Mouse (Mus musculus) adipose tissue, adult 10 weeks (tissue): ENCODE data around the gene Scube3. TPM values are rescaled to one million over a fixed set of nuclear protein-coding genes. Genes with fewer than 3 reads are reported as not detected.

ENCODE experiments used
- polyA plus RNA-seq: library from polyadenylated mRNA; stranded (reverse); fragments of 350-450 nt; fragmentation: Illumina TruSeq; extraction: RNeasy Lipid Tissue Mini Kit (QIAGEN cat#74804); gene quantifications from one replicate; pipeline ENCODE4 v1.2.3, GENCODE M21; 2014; ENCODE audit warnings: low read depth, low replicate concordance

Scube3 gene
- polyA plus RNA-seq: 2.4 TPM

GRCm38 (mm10) chr17:28141771-28142699 is at the start of gene Scube3:
Scube3 (plus strand) TSS chr17:28142141.

DNA sequence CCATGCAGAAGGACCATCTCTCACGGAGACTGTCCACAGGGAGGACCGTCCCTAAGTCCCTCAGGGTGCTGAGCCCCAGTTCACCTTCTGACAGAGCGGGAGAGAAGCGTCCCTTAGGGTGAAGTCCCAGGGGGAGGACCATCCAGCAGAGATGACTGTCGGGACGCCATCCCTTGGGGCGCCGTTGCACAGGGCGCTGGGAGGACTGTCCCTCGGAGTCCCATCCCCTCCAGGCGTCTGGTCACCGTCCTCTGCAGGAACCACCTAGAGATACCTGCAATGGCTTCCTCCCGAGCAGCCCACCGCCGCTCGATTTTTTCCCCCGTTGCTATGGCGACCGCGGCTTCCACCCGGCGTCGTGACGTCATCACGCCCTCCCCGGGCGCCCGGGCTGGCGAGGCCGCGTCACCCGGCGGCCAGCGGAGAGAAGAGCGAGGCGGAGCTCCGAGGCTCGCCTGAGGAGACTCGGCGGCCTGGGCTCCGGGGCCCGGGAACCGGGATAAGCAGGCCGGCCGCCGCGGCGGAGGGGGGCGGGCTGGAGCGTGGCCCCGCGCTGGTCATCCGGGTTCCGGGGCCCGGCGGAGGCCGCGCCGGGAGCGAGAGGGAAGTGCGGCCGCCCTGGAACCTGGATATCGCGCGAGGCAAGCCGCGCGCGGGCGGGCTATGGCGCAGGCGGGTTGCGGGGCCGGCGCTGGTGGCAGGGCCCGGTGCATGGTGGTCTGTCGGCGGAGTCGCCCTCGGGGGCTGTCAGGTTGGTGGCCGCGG is 35.0 kb downstream of the Scube3 start, which contains the start of gene Zfp523:
TSS of gene Zfp523 (plus strand) at position 355 of the 765 bp plus-strand sequence.

DNA sequence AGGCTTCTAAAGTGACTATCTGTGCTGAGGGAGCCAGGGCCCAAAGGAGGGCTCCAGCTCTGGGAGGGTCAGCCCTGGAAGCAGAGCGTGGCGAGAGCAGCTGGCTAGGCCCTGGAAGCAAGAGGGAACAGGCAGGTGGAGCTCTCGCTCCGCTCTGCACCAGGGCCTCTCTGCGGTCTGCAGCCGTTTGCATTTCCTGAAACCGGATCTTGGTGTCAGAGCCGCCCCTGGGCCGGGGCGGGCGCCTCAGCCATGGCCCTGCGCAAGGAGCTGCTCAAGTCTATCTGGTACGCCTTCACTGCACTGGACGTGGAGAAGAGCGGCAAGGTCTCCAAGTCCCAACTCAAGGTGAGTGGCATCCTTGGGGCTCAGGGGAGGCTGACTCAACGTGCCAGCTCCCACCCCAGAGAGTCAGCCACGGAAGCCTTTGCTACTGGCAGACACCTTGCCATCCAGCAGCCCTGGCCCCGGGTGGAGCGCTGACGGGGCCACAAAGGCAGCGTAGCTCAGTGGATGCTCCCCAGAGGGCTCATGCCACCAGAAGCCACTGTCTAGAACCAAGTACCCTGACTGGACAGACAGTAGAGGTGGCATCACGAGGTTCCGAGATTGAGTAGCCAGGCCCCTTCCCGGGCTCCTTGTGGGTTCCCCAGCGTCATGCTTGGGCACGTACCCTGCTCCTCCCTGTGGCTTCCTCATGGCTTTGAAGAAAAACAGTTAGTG is 65.8 kb downstream of the Scube3 start, which contains the start of gene Def6:
TSS of gene Def6 (plus strand) at position 188 of the 723 bp plus-strand sequence.

Other genes with a start within 250 kb of the Scube3 start
- 25.0 TPM for gene Anks1, start 232.8 kb upstream of the Scube3 start, polyA plus RNA-seq
- 29.5 TPM for gene Taf11, start 232.3 kb upstream of the Scube3 start, polyA plus RNA-seq
- gene Tcp11, start 61.5 kb upstream of the Scube3 start, polyA plus RNA-seq: 61.6 TPM
- gene Zfp523, start 35.0 kb downstream of the Scube3 start, polyA plus RNA-seq: 56.6 TPM
- 10.4 TPM for gene Def6, start 65.6 kb downstream of the Scube3 start, polyA plus RNA-seq
- gene Ppard, start 90.6 kb downstream of the Scube3 start, polyA plus RNA-seq: 33.6 TPM
- gene Fance, start 171.4 kb downstream of the Scube3 start, polyA plus RNA-seq: 22.9 TPM
- gene Rpl10a, start 186.3 kb downstream of the Scube3 start, polyA plus RNA-seq: 938 TPM
- gene Tead3, start 208.7 kb downstream of the Scube3 start, polyA plus RNA-seq: 20.9 TPM
- gene Tulp1, start 223.1 kb downstream of the Scube3 start, polyA plus RNA-seq: 0.57 TPM